Mouse (Mus musculus) bone marrow, adult 2 months (tissue): ENCODE measurements at regions not wholly inside any gene's neighbourhood (a gene's known extent, or its start where the extent isn't known, plus 50 kb on each side); places are given as distances from the start of the nearest gene placed in this dataset.

Experiments used
- CTCF ChIP-seq: fragments of 200-500 bp; IDR thresholded peaks from 2 replicates; pipeline ENCODE4 v1.5.1; 2011; ENCODE audit warnings: low read length, control low read depth; ENCODE audit not compliant: control insufficient read depth, insufficient read depth
- POLR2A ChIP-seq: fragments of 200-500 bp; IDR thresholded peaks from 2 replicates; pipeline ENCODE4 v1.6.1; 2011; ENCODE audit warnings: low read depth, mild to moderate bottlenecking, control low read depth, low read length, borderline replicate concordance; ENCODE audit not compliant: control insufficient read depth

- TF ChIP-seq CTCF (no peak), POLR2A (no peak)
Measured at GRCm38 (mm10) chr9:33546126-33546737, 910.2 kb downstream of the Ets1 start.
